ENCODE assay signal across 9 mouse cellular contexts in genomic region chr2:167004099-167004854, GRCm38 (mm10). TPM values are rescaled to one million over a fixed set of nuclear protein-coding genes. Genes with fewer than 3 reads are reported as not detected.
DNase-seq lines count a peak whose midpoint lies in the region; ATAC-seq lines count a peak whose summit lies in the region.
"Had no signal": no experiment of that assay in that cellular context is flagged by ENCODE, and none has a peak within 500 bp of the region (broad histone marks: within the 10 kb centered on the region; RNA-seq: fewer than 3 reads in every experiment).

No protein-coding gene starts in this region.

- no peak overlapping the region for H3K27ac ChIP-seq in neural tube, embryonic 11.5 days (ENCODE audit: low read depth, low read length)
- H3K27ac ChIP-seq: limb, embryonic 12.5 days had no signal

- peak; percentile 28 to 49 for DNase-seq in urinary bladder, postnatal 36 days (ENCODE audit: low spot score in 2 of 2)
- no peak for DNase-seq in urinary bladder, adult 2 months (ENCODE audit: low spot score)
- peak; percentile 72 for DNase-seq in adrenal gland, adult 8-10 months
- peak; percentile 79 for DNase-seq in embryo, embryonic 11 days
- DNase-seq in left cerebral cortex, postnatal 14 days (ENCODE audit: low spot score in 2 of 2) = peak; percentile 78 to 85
- DNase-seq in neural tube, embryonic 11.5 days (ENCODE audit: low spot score) = peak; percentile 35
- DNase-seq in thymus, postnatal 36 days = peak; percentile 32 to 40

- peak; percentile 80 to 86 for ATAC-seq in hematopoietic stem cell, adult 5-6 weeks (replicated peaks in 1 of 2; ENCODE audit: insufficient read depth in 1 of 2, low FRiP score in 2 of 2, low TSS enrichment in 1 of 2, low read depth in 1 of 2, poor library complexity in 2 of 2, severe bottlenecking in 2 of 2)
- ATAC-seq in neural tube, embryonic 11.5 days (ENCODE audit: insufficient read depth, low FRiP score, low TSS enrichment) = no peak

- H3K27me3 ChIP-seq in neural tube, embryonic 11.5 days (ENCODE audit: control insufficient read depth, insufficient read depth, low read length) = no peaks in the 10 kb centered on the region
- H3K27me3 ChIP-seq: limb, embryonic 12.5 days had no signal

- H3K9ac ChIP-seq in neural tube, embryonic 11.5 days (ENCODE audit: low read length) = no peak overlapping the region
- H3K9ac ChIP-seq: limb, embryonic 12.5 days had no signal

- no peak overlapping the region for H3K4me2 ChIP-seq in neural tube, embryonic 11.5 days (ENCODE audit: low read depth)
- H3K4me2 ChIP-seq: limb, embryonic 12.5 days had no signal

- H3K36me3 ChIP-seq in neural tube, embryonic 11.5 days (ENCODE audit: control insufficient read depth, insufficient read depth, low read length) = no peaks in the 10 kb centered on the region
- H3K36me3 ChIP-seq: limb, embryonic 12.5 days had no signal

- WGBS in neural tube, embryonic 11.5 days = 45% methylated on average over 8 of the region's 8 CpGs

- H3K4me1 ChIP-seq in neural tube, embryonic 11.5 days (ENCODE audit: control insufficient read depth, insufficient read depth, low read length) = no peaks in the 10 kb centered on the region
- H3K4me1 ChIP-seq: limb, embryonic 12.5 days had no signal

- no peak overlapping the region for H3K4me3 ChIP-seq in neural tube, embryonic 11.5 days (ENCODE audit: low read depth, low read length)
- H3K4me3 ChIP-seq: limb, embryonic 12.5 days had no signal

- intact Hi-C loops in left cerebral cortex, postnatal 14 days (cut with DNase I) = loop anchor here (2.0 kb wide), 1 partner anchor 47 kb away; no protein-coding TSS in a partner anchor

- H3K9me3 ChIP-seq in neural tube, embryonic 11.5 days (ENCODE audit: control insufficient read depth, low read length) = no peaks in the 10 kb centered on the region
- H3K9me3 ChIP-seq: limb, embryonic 12.5 days had no signal

RNA-seq across cellular contexts. Expression of gene Stau1, which starts 8.2 kb away (rescaled TPM):
- 45.0 and 58.4 TPM in 2 replicates for polyA plus RNA-seq in urinary bladder, adult 2 months (2012; rRNA removed)
- 10 to 100 TPM; 66.1 to 83.6 (median 74.3) TPM for total RNA-seq in adrenal gland, adult 8-10 months (2022)
- total RNA-seq in hematopoietic stem cell, adult 5-6 weeks (2017) = 48.0 and 49.4 TPM in 2 replicates
- total RNA-seq in left cerebral cortex, postnatal 14 days (2021) = 10 to 100 TPM; 63.1 to 68.6 TPM
- polyA plus RNA-seq in neural tube, embryonic 11.5 days (2014; fragmentation: Nextera tagmentation; extraction: Ambion mirVana) = 103 and 109 TPM in 2 replicates

RNA-seq across cellular contexts. Expression of gene Ddx27, which starts 10.7 kb away (rescaled TPM):
- 25.1 and 26.1 TPM in 2 replicates for polyA plus RNA-seq in urinary bladder, adult 2 months (2012; rRNA removed)
- 10 to 100 TPM; 29.3 to 40.7 (median 34.2) TPM for total RNA-seq in adrenal gland, adult 8-10 months (2022)
- total RNA-seq in hematopoietic stem cell, adult 5-6 weeks (2017) = 89.6 and 120 TPM in 2 replicates
- total RNA-seq in left cerebral cortex, postnatal 14 days (2021) = 10 to 100 TPM; 29.0 to 31.3 TPM
- 43.0 and 48.0 TPM in 2 replicates for polyA plus RNA-seq in neural tube, embryonic 11.5 days (2014; fragmentation: Nextera tagmentation; extraction: Ambion mirVana)

RNA-seq across cellular contexts. Expression of gene Znfx1, which starts 58.5 kb away (rescaled TPM):
- 18.0 and 31.0 TPM in 2 replicates for polyA plus RNA-seq in urinary bladder, adult 2 months (2012; rRNA removed)
- 10 to 100 TPM; 49.6 to 76.3 (median 64.9) TPM for total RNA-seq in adrenal gland, adult 8-10 months (2022)
- total RNA-seq in hematopoietic stem cell, adult 5-6 weeks (2017) = 24.9 and 35.7 TPM in 2 replicates
- total RNA-seq in left cerebral cortex, postnatal 14 days (2021) = 10 to 100 TPM; 41.5 to 43.9 TPM
- 6.2 and 7.8 TPM in 2 replicates for polyA plus RNA-seq in neural tube, embryonic 11.5 days (2014; fragmentation: Nextera tagmentation; extraction: Ambion mirVana)
